Mouse (Mus musculus): Measurements from ENCODE around the gene Fpr1.
A peak's percentile ranks its signal among the peaks of the same experiment; 100 is the strongest.
"Not testable (repeated sequence)": the region's sequence is repeated elsewhere in the genome, so short reads cannot be mapped to it uniquely, and the experiment has no call there.

Gene Fpr1

GRCm38 (mm10) chr17:17849906-17850712 lies 33.6 kb downstream of the Fpr1 start:
- DNase-seq, result no peak

DNA sequence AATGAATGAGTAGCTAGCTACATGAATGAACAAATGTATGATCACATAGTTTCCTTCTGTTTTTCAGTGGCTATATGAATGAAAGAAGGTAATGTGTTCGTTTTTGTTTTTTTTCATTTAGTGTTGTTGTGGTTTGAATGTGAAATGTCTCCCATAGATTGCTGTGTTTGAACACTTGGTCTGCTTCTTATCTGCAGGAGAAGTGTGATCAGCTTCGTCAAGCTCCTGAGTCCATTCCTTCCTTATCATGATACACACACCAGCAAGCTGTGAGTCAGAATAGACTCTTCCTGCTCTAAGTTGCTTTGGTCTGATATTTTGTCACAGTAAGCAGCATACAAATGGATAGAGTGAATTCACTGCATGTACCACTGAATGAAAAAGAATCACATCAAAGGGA lies 34.8 kb downstream of the Fpr1 start:
- no peak for DNase-seq

GRCm38 (mm10) chr17:17845187-17846027 lies 38.3 kb downstream of the Fpr1 start:
- no peak for DNase-seq

DNA sequence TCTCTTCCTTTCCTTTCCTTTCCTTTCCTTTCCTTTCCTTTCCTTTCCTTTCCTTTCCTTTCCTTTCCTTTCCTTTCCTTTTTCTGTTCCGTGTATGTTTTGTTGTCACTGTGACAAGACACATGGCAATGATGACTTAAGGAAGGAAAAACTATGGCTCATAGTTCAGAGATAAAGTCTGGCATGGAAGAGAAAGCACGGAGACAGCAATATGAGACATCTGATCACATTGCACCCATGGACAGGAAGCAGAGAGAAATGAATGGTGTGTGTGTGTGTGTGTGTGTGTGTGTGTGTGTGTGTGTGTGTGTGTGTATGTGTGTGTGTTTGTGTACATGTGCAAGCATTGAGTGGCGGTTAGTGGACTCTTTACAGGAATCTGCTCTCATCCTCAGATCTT lies 39.1 kb downstream of the Fpr1 start:
- DNase-seq, result not testable (repeated sequence)

GRCm38 (mm10) chr17:17843534-17844261 lies 40.0 kb downstream of the Fpr1 start:
- no peak for DNase-seq

- DNase-seq, result no peak
These were observed 42.9 kb downstream of the Fpr1 start for GRCm38 (mm10) chr17:17840796-17841195.

- DNase-seq, result no peak
These were observed 44.5 kb downstream of the Fpr1 start for GRCm38 (mm10) chr17:17839276-17839675.

DNA sequence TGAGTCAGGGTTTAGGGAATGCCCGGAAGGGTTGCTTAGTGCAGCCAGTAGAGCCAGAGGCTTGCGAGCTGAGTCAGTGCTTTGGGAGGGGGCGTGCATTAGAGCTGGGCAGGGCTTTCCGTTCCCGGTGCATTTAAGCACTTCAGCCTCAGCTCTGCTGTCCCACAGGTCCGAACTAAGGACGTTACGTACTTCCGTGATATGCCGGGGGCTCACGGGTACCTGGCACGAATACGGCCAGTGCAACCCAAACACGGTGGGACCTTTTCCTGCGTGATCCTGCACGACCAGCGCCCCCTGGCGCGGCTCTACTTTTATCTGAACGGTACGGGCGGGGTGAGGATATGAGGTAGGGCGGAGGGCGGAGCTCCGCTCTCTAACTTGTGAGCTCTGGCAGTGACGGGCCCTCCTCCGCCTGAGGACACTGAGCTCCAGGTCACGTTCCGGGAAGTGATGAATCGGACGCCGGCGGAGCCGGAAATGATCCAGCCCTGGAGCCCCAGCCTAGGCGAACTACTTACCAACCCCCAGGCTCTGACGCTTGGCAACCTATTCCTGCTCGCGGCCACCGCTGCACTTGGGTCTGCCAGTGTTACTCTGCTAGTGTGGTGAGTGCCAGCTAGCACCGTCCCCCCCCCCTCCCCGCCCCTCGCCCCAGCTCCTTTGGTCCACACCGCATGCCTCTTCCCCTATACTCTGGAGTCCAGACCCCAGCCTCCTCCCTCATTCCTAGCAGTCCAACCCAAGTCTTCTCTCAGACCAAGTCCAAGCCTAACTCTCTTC lies 45.6 kb downstream of the Fpr1 start:
- peak; percentile 89 to 95 for DNase-seq

GRCm38 (mm10) chr17:17837426-17837825 lies 46.3 kb downstream of the Fpr1 start:
- DNase-seq, result no peak

GRCm38 (mm10) chr17:17836101-17836500 lies 47.6 kb downstream of the Fpr1 start:
- no peak for DNase-seq

GRCm38 (mm10) chr17:17834896-17835295 lies 48.8 kb downstream of the Fpr1 start:
- no peak for DNase-seq

DNA sequence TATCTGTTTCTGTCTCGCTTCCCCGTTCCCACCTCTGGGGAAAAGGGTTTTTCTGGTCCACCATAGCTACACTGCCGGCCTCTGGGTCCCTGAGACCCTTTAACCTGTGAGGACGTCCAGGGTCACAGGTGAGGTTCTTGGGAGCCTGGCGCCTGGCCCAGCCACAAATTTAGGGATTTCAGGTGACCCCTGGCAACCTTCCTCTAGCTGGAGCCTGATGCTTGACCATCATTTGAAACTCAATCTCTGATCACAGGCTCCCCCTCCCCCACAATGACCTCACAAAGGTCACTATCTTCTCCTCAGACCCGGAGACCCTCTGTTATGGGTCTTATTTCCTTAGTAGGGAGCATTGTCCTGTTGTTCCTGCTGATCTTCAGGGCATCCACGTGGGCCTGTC lies 53.0 kb downstream of the Fpr1 start:
- no peak for DNase-seq

- no peak for DNase-seq
These were observed 53.8 kb downstream of the Fpr1 start for GRCm38 (mm10) chr17:17829816-17830535.

DNA sequence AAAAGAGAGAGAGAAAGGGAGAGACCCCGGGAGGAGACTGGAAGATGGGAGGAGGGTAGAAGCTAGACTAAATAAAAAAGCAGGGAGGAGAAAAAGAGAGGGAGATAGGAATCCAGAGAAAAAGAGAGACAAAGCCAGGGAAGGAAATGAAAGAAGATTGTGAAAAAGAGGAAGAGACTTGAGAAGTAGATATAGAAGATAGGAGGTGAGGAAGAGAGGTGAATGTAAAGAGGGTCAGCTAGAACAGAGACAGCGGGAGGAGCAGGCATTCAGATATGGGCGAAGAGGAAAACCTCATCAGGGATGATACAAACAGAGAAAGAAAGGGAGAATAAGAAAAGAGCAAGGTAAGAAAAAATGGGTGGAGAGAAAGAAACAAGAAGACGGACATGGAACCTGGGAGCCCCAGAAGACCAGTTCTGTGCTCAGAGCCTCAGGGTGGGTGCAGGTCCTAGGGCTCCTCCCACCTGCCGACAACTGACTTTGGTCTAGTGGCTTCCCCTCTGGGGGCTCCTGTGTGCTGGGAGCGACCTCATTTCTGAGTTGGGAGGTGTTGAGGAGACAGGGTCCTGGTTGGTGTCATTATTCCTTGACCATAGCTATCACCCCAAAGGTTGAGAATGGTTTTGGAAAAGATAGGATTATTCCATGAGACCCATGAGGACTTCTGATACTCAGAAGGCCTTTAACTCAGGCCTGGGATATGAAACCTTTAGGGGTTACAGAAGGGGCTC lies 54.5 kb downstream of the Fpr1 start:
- DNase-seq, result no peak

DNA sequence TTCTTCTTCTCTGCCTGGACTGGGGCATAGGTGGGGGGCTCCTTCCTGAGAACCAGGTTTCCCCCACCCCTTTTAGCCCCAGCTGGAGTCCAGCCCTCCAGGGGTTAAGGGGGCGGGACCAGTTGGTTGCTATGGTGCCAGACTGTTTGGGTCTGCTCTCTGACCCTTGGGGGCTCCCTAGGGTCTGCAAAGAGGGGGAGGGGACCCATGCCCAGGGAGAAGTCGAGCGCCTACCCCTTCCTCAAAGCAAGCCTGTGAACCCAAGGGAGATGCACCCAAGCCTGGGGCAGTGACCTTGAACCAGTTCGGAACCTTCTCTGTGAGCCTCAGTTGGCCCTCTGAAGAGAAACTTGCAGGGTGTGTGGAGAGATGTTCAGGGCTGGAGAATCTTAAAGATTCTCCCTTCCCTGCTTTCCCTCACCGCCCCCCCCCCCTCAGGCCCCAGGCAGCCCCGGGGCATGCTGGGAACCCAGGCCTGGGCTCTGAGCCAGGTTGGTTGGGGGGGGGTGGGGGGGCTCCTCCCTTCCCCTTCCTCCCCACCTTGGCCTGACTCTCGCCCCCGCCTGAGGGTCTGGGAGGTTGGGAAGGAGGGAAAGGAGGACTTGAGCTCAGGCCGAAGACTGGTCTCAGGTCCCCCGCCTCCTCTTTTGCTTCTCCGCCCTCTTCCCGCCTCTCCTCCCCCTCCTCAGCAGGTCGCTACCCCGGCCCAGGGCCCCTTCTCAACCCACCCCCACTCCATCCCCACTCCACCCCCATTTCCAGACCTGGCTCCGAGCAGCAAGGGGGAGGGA lies 55.4 kb downstream of the Fpr1 start:
- no peak for DNase-seq

DNA sequence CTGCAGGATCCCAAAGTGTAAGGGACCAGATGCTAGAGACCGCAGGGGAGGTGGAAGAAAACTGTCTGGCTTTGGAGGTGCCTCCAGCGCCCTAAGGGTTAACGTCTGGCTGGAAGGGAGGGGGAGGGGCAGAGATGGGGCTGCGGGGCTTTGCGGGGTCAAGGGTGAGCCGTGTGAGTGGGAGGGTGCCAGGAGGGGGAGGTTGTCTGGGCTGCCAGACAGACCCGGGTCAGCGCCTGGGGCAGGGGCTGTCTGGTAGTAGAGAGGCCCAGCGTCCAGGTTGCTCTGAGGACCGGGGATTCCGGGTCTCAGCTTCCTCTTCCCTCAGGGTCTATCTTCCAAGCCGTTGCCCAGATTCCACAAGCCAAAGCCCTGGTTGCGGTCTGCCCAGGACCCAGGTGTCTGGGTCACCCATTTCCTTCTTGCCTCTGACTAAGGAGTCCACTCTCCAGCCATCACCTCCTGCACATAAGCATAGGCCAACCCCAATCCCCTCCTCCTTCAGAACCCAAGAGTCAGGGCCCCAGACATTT lies 56.0 kb downstream of the Fpr1 start:
- DNase-seq, result no peak

DNA sequence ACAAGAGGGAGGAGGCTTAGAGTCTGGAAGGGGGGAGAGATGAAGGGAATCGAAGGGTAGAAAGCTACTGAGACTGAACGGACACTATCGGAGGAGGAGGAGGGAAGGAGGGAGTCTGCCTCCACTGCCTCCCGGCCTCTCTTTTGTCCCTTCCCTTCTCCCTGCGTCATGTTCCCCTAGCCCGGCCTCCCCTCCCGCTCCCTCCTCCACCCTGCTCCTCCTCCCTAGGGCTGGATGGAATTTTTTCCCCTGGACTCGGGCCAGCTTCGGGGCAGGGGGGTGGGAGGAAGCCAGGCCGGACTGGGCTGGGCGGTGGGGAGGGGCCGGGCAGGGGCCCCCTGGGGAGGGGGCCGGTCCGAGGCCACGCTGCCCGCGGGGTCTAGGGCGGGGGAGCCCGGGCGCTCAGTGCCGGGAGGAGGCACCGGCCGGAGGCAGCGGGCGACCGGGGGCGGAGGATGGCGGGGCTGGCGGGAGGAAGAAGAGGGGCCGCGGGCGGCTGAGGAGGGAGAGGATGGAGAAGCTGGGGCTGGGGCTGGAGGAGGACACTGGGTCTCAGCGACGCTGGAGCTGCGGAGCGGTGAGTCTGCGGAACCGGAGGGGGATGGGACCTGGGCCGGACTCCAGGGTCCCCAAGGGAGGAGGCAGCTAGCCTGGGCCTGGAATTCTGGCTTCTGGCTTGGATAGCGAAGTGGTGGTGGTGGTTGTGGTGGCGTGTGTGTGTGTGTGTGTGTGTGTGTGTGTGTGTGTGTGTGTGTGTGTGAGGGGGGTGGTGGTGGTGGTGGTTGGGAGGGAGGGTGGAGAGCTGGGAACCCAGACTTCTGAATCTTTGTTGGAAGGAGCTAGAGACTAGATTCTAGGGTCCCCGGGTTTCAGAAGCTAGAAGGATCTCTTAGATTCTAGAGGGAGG lies 56.7 kb downstream of the Fpr1 start, which contains the start of gene Spaca6:
Gene Spaca6 (plus strand): TSS at position 408 of the 907 bp plus-strand sequence.
- peak; percentile 34 to 39 for DNase-seq
